Mouse (Mus musculus) olfactory bulb, adult 2 months (tissue): ENCODE results near the gene Nup43. TPM values are rescaled to one million over a fixed set of nuclear protein-coding genes. Genes with fewer than 3 reads are reported as not detected.

Experiments
- H3K27ac ChIP-seq: fragments of 200-500 bp; 2 replicates; pipeline ENCODE4 v1.5.1; 2012; ENCODE audit warnings: low read depth, low read length; ENCODE audit not compliant: insufficient read depth
- H3K4me1 ChIP-seq: fragments of 200-500 bp; 2 replicates; pipeline ENCODE4 v1.6.1; 2012; ENCODE audit warnings: low read length; ENCODE audit not compliant: control insufficient read depth, insufficient read depth
- H3K4me3 ChIP-seq: fragments of 200-500 bp; 2 replicates; pipeline ENCODE4 v1.5.1; 2012; ENCODE audit warnings: mild to moderate bottlenecking, low read depth, low read length, moderate library complexity; ENCODE audit not compliant: insufficient read depth
- CTCF ChIP-seq: fragments of 200-500 bp; IDR thresholded peaks from 2 replicates; pipeline ENCODE4 v1.5.1; 2012; ENCODE audit warnings: low read depth, mild to moderate bottlenecking, low read length, moderate library complexity; ENCODE audit not compliant: insufficient read depth
- POLR2A ChIP-seq: fragments of 200-500 bp; IDR thresholded peaks from 2 replicates; pipeline ENCODE4 v1.6.1; 2012; ENCODE audit warnings: mild to moderate bottlenecking, low read depth, low read length, moderate library complexity; ENCODE audit not compliant: insufficient read depth
- WGBS: fragments of 180-500 bp; shearing (Covaris S2); methylation state at CpG from one replicate; pipeline ENCODE4 v1.1.7; 2018; 5-methylcytosine and 5-hydroxymethylcytosine counted together
- polyA plus RNA-seq: library from polyadenylated mRNA; stranded (reverse); fragments of >200 nt; gene quantifications from 2 replicates; pipeline ENCODE4 v1.2.4, GENCODE M21; 2012; ENCODE audit warnings: low replicate concordance; ENCODE audit not compliant: missing spikeins, insufficient read depth, insufficient read length

The Nup43 gene
- polyA plus RNA-seq, 1 experiment = not detected

GRCm38 (mm10) chr10:7726501-7726812 is 59.2 kb downstream of the Nup43 start:
- Histone ChIP-seq H3K27ac (no peak overlapping the region), H3K4me1 (peaks cover 2% of the 10 kb centered on the region; the same call in 1 of the 2 replicates), H3K4me3 (peak overlapping the region; percentile 72)
- 0% methylated on average over 8 of the region's 8 CpGs for WGBS
- no peak for TF ChIP-seq POLR2A
- TF ChIP-seq CTCF = no peak

DNA sequence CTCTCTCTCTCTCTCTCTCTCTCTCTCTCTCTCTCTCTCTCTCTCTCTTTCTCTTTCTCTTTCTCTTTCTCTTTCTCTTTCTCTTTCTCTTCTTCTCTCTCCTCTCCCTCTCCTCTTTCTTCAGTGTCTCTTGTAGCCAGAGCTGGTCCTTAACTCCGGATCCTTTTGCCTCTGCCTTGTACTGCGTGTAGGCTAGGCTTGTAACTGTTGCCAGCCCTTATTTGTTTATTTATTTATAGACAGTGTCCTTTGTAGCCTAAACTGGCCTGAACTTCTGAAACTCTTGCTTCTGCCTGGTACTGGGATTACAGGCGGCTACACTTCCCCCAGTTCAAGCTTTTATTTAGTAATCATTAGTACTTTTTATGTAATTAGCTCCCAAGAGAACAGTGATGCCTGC is 59.7 kb downstream of the Nup43 start:
- 9% methylated on average over 3 of the region's 3 CpGs for WGBS
- H3K27ac ChIP-seq = no peak overlapping the region
- no peak for TF ChIP-seq POLR2A
- TF ChIP-seq CTCF = no peak
- peaks cover 2% of the 10 kb centered on the region; the same call in 1 of the 2 replicates for H3K4me1 ChIP-seq
- no peak overlapping the region for H3K4me3 ChIP-seq

Other genes with a start within 250 kb of the Nup43 start
- gene Ulbp1, start 193.9 kb upstream of the Nup43 start, polyA plus RNA-seq = not detected in 2 replicates
- not detected in 2 replicates for gene Lrp11, start 77.7 kb upstream of the Nup43 start, polyA plus RNA-seq
- gene Pcmt1, start 13.6 kb downstream of the Nup43 start, polyA plus RNA-seq = not detected in 2 replicates
- gene Lats1, start 13.7 kb downstream of the Nup43 start, polyA plus RNA-seq = 70.0 TPM in 1 of 2 replicates, not detected in the other
- not detected in 2 replicates for gene Katna1, start 58.5 kb downstream of the Nup43 start, polyA plus RNA-seq
- gene Ginm1, start 125.3 kb downstream of the Nup43 start, polyA plus RNA-seq = not detected in 2 replicates
- gene Ppil4, start 125.4 kb downstream of the Nup43 start, polyA plus RNA-seq = not detected in 2 replicates
- not detected in 2 replicates for gene Zc3h12d, start 165.0 kb downstream of the Nup43 start, polyA plus RNA-seq